Mouse (Mus musculus) embryo, embryonic 11.5 days (tissue): ENCODE results near the gene Tmem191c.
"Not testable (repeated sequence)": the region's sequence is repeated elsewhere in the genome, so short reads cannot be mapped to it uniquely, and the experiment has no call there.

Experiments used
- DNase-seq: peaks from one replicate; pipeline ENCODE4 v3.0.0-alpha.2; 2012; ENCODE audit warnings: low read depth, low spot score

The Tmem191c gene

DNA sequence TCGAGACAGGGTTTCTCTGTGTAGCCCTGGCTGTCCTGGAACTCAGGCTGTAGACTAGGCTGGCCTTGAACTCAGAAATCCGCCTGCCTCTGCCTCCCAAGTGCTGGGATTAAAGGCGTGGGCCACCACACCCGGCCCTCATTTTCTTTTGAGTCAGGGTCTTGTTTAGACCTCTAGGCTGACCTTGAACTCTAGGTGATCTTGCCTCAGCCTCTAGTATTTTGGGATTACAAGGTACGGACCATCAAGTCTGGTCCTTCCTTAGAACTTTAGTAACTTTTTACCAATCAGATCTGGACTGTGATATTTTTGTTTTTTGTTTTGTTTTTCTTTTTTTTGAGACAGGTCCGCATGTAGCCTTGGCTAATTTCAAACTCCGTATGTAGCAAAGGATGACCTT lies at the start of gene Tmem191c:
Tmem191c (plus strand) TSS at position 357 of the 400 bp plus-strand sequence.
- no peak for DNase-seq

DNA sequence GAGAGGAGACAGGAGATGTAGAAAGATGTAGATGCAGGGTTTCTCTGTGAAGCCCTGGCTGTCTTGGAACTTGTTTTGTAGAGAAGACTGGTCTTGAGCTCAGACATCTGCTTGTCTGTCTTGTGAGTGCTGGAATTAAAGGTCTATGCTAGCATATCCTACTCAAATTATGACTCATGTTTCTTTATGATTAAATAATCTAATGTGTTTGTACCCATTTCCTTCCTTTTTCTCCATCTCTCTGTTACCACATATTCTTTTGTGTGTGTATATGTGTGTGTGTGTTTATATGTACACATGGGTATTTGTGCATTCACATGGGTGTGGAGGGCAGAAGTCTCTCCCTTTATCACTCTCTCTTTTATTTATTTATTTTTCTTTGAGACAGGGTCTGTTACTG lies 49.4 kb upstream of the Tmem191c start:
- no peak for DNase-seq

DNA sequence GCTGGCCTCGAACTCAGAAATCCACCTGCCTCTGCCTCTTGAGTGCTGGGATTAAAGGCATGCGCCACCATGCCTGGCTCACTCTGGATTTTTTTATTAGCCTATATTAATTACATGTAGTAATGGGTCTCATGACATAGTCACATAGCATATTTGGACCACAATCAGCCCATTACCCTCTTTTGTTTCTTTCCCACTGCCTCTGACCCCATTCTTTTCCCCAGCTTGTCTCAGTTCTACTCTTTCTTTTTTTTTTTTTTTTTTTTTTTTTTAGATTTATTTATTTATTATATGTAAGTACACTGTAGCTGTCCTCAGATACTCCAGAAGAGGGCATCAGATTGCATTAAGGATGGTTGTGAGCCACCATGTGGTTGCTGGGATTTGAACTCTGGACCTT lies 44.4 kb upstream of the Tmem191c start:
- DNase-seq, result not testable (repeated sequence)

DNA sequence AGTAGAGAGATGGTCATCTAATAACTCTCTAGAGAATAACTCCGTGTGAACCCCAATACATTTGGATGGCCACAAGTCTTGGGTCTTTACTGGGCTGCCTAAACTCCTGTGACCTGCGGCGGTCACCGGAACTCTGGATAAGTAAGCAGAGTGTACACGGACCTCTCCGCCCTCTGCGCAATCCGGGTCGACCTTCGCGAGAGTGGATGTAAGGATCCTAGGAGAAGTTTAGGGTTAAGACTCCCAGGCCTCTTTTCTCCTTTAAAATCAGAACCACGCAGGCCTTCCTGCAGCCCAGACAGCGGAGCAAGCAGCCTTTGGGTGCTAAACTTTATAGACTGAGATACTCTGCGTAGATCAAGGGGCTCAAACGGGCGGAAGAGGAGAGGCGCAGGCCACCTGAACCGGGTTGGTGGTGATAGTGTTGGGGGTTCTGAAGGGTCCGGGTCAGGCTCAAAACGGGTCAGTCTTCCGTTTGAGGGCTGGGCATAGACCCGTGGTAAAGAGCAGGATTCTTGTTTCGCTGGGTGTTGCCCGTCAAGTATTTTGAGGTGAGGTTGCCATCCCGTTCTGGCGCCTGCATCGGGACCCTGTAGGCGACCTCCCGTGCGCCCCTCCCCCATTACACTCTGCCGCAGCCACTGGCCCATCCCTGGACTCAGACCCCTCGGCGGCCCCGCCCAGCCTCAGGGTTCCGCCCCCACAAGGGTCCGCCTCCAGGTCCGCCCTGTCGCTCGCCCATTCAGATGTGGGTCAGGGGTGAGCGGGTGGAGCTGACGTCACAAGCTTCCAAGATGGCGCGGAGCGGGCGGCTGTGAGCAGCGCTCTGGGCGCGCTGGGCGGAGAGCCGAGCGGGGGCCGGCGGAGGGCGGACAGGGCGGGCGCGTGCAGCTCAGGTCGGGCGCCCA lies 42.8 kb upstream of the Tmem191c start, which contains the start of gene Hic2:
Hic2 (plus strand) TSS at position 779 of the 908 bp plus-strand sequence.
- peak; percentile 96 for DNase-seq

DNA sequence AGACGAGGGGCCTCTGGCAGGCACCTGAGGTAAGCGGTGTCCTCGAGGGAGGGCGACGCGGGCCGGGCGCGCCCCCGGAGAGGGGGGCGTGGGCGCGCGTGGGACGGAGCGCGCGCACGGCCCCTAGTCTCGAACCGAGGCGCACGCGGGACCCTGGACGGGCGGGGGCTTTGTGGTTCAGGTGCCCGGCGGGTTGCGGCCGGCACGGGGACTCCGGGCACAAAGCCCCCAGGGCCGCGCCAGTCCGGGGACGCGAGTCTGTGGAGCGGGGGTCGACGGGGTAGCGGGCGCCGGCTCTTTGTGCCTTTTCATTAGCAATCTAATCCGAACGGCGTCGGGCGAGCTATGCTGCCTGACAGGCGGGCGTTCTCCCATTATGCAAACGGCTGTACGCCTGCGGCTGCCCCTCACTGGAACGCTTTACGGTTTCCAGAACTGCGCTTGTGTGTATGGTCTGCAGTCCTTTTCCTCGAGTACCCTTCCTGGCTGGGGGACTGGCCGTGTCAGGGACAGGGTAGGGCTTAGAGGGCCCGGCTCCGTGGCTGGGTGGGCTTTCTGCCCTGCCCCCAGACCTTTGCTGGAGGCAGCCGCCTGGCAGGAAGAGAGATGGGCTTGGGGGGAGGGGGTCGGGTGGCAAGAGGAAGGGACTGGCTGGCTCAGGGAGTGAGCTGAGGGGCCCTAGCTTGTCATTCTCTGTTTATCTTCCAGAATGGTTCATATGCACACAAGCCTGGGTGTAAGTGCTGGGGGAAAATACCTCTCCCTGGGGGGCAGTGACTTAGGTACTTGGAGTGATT lies 42.0 kb upstream of the Tmem191c start:
- DNase-seq, result peak; percentile 46

DNA sequence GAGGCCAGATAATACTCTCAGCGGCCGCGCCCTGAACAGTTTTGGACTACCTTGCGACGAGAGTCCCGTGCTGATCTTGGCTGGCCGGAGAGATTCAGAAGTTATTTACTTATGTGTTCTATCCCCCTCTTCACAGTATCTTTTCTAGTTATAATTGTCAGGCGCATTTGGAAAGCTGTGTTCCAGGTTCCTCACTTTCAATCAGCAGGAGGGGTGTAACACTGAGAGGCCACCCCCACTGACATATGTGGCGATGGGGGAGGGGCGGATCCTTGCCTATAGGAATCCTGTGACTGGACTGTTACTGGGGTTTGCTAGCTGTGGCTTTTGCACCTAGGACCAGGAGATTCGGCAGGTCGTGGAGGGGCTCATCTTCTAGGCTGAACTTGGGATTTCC lies 41.4 kb upstream of the Tmem191c start:
- DNase-seq, result peak; percentile 16

DNA sequence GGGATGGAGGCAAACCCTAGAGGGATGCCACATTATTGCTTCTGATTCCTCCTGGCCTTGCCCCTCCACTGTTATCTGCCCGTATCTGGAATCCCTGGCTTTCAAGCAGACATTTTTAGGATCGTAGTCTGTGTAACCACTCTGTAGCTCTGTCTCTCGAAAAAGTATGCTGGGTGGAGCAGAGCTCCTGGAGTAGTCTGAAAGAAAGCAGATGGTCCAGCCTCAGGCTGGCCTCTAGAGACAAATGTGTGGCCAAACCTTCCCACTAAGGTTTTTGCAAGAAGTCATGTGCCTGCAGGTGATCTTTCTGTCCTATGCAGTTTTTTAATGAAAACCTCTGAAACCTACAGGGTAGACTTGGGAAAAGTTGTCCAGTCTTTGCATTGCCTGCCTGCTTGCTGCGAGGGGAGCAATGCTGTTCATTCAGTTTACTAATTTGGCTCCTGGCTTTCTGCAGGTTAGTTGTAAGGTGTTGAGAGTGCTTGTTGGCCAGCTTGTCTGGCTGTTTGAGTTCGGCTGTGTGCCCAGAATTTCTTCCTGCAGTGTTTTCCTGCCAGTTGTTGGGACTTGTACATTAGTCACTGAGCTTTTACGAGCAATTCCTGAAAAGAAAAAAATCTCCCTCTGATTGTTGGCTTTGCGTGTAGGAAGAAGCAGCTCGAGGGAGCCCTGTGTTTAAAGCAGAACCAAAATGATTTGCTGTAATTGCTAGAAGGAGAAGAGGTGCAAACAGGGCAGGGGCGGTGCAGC lies 40.8 kb upstream of the Tmem191c start:
- DNase-seq, result no peak

DNA sequence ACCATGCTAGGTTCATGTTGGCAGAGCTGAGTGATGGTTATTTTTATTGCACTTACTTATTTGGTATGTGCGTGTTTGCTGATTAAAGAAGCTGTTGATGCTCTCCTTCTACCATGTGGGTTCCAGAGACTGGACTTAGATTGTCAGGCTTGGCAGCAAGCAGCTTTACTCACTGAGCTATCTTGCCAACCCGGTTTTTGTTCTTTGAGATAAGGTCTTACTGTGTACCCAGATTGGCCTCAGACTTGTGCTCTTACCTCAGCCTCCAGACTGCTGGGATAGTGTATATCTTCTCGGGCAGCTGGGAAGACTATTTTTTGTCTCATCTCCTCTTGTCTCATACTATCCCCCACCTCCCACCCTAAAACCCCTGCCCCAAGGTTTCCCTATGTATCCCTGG lies 38.2 kb upstream of the Tmem191c start:
- DNase-seq, result no peak

DNA sequence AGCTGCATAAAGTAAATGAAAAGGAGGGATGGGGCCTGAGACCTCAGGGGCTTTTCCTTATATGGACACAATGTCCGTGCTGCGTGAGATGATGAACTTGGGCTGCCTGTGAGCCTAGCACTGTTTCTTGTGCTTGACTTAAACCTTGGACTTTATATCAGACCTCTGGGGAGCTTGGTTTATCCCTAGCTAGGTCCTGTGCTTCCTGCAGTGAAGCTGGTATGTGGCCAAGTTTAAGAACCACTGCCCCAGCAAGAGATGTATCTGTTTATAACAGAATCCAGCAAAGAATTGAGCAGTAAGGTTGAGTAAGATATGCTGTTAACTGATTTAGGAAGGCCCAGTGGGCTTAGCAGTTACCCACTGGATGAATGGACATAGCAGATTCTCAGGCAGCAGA lies 36.5 kb upstream of the Tmem191c start:
- no peak for DNase-seq

DNA sequence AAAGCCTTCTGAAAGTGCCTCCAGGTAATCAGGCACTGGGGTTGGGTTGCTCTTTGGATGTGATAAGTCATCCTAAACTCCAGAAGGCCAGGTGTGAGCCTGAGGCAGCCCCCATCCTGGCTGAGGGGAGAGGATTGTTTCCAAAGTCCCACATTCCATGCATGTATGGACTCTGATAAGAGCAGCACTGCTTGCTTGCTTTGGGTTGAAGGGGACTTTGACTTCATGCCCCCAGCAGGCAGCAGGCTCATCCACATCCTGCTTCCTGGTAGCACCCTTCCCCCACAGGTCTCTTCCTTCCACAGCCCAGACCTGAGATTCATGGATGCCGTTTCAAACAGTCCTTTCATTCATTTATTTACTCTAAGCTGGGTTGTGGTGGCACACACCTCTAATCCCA lies 32.1 kb upstream of the Tmem191c start:
- DNase-seq, result no peak

DNA sequence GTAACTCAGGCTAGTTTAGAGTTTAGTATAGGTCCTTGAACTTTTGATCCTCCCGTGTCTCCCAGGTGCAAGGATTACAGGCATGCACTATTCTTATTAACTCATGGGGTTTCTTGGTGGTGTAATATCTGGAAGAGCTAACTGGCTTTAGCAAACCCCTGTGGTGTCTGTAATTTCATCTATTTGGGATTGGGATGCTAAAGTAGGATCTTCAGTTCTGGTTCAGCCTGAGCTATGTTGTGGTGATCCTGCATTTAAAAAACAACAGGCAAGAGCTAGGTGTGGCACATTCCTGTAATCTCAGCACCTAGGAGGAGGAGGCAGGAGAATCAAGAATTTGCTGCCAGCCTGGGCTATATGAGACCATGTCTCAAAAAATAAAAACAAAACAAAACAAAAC lies 30.9 kb upstream of the Tmem191c start:
- no peak for DNase-seq

DNA sequence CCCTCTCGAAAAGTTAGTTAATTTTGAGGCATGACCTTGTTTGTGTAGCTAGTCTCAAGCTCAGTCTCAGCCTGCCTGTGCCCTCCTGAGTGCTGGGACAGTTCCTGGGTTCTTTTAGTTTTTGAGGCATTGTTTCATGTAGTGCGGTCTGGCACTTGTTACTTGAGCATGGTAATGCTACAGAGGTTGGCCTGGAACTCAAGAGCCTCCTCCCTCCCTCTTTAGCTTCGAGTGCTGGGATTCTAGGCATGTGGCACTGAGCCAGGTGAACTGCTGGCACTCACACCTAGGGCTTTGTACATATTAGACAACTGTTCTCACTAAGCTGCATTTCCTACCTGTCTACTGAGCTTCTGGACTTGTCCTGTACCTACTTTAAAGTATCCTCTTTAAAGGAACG lies 28.1 kb upstream of the Tmem191c start:
- no peak for DNase-seq

DNA sequence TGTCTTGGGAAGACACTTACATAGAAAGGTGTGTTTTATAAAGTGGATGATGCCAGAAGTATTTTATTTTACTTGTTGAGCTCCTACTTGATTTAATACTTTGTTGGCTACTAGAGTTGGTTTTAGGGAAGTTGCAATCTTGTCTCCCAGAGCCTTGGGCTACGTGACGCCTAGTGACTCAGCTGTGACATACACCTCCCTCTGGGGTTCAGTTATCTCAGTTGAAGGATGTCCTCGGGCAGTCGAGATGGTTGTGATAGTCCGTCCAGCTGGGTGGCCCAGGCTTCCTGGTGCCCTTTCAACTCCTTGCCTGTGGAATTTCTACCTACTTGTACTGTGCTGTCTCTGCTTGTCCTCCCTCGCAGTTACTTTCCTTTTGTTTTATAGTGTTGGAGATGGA lies 26.7 kb upstream of the Tmem191c start:
- no peak for DNase-seq

DNA sequence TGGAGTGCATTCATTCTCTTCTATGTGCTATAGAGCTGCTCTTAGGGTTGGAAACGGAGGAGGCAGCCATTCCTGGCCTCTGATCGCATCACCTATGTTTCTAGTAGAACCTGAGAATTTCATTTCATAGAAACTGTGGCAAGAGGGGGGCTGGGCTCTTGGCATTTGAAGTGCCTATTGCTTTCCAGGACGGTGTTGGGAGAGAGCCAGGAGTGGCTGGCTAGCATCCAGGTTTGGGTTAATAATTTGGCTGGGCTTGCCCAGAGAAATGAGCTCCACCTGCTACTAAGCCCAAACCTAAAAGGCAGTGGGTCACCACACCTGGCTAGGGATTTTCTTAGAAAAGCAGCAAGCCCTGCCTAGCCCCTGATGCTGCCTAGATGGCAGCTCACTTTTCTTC lies 24.3 kb upstream of the Tmem191c start:
- DNase-seq, result no peak

DNA sequence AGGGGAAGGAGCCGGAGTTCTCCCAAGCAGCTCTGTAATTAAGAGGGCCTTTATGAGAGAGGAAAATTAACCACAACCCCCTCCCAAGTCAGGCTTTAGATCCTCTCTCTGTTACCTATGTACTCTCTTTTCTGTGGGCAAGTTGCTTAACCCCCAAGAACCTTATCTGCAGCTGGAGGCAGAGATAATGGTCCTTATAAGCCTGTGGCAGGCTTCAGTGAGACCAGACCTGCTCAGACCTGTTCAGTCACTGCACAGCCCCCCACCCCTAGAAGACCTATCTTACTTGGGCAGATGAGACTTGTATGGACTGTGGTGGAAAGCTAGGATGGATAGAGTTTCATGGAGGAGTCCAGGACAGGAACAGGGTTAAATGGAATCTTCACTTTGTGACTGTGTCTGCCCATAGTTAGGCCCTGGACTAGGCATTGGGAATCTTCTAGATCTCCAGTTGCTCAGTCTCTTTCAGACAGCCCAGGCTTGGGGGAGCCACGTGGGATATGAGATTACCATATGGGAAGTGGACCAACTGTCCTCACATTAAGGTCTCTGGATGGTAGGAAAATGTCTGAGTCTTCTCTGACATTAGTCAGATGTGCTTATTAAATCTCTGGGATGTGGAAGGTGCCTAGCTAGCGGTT lies 23.7 kb upstream of the Tmem191c start:
- DNase-seq, result no peak

DNA sequence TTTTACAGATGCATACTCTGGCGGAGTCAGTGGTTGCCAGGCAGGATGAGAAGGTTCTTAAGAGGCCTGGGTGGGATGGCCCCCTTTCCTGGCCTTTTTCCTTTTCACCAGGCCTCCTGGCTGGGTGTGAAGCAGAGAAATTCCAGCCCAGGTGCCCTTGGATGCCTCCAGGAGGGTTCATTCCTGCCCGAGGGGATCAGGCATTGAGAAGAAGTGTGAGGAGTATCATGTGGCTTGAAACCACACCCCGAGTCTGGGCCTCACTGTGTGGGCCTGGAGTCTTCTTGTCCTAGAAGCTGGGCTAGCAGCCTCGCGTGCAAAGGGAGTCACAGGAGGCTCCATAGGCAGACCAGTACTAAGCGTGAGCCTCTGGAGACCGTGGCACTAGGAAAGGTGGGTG lies 23.0 kb upstream of the Tmem191c start:
- DNase-seq, result no peak

DNA sequence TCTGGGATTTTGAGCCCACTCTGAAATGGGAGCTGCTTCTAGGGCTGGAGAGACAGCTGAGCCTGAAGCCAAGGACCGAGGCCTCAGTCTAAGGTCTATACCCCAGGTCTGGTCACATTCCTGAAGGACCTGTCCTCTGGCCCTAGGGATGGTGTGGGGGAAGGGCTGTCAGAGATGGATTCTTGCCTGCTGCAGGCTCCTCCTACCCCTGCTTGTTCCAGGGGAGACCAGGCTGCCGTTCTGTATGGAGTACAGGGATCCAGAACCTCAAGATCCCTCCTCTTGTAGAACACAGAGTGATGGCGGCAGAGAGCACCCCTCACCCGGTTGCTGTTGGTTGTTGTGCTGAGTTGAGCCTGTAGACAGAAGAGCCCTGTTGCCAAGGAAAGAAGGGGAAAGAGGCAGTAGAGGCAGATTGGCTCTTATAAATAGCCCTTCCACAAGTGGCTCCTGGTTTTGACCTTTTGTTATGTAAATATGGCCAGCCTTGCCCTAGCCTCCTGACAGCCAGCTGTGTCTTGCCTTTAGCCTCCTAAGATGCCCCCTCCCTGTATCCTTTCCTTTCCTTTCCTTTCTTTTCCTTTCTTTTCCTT lies 21.8 kb upstream of the Tmem191c start:
- DNase-seq, result no peak

DNA sequence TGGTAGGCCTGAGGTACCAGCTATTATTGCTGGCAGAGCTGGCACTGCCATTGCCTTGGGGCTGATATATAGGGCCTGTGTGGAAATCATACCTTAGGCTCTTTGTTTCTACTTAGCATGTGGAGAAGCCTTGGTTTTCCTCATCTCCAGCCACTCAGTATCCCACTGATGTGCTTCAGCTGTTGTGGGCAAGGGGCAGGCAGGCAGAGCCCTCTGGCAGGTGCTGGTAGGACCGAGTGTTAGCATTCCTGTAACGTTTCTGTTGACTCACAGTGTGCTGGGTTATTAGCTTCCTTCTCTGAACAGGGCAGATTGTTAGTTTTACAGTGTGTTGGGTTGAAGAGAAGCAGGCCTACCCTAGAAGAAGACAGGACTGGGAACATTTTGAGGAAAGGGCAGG lies 20.6 kb upstream of the Tmem191c start:
- no peak for DNase-seq

DNA sequence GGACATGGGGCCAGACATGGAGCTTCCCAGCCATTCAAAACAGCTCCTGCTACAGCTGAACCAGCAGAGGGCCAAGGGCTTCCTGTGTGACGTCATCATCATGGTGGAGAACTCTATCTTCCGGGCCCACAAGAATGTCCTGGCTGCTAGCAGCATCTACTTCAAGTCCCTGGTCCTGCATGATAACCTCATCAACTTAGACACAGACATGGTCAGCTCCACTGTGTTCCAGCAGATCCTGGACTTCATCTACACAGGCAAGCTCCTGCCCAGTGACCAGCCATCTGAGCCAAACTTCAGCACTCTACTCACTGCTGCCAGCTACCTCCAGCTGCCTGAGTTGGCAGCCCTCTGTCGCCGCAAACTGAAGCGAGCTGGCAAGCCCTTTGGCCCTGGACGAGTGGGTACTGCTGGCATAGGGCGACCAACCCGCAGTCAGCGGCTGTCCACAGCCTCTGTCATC lies 18.5 kb upstream of the Tmem191c start:
- DNase-seq, result no peak

DNA sequence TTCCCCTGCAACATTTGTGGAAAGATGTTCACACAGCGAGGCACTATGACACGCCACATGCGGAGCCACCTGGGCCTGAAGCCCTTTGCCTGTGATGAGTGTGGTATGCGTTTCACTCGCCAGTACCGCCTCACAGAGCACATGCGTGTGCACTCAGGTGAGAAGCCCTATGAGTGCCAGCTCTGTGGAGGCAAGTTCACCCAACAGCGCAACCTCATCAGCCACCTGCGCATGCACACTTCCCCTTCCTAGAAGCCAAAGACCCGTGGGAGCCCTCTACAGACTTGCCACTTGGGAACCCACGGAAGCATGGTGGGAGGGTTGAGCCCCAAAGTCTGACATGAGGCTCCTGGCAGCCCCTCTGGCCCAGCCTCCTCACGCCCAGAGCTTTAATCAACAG lies 17.0 kb upstream of the Tmem191c start:
- no peak for DNase-seq

DNA sequence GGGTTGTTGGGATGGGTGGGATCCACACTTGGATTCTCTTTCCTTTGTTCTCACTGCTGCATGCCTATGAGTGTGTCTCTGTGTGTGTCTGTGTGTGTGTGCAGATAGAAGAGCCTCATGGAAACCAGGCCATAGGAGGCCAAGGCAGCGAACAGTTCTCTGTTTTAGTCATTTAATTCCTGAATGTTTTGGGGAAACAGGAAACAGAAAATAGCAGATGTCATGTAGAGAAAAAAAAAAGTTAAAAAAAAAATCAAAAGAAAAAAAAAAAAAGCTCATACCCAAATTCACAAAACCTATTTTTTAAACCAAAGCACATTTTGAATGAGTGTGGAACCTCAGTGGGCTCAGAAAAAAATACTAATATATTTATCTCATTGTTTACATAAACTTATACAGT lies 14.5 kb upstream of the Tmem191c start:
- DNase-seq, result no peak
